34 mouse cellular contexts compared by ENCODE assay signal in genomic region chr1:86105054-86105453, GRCm38 (mm10). TPM values are rescaled to one million over a fixed set of nuclear protein-coding genes. Genes with fewer than 3 reads are reported as not detected.
"Had no signal": no experiment of that assay in that cellular context is flagged by ENCODE, and none has a peak within 500 bp of the region (broad histone marks: within the 10 kb centered on the region; RNA-seq: fewer than 3 reads in every experiment).

No protein-coding gene starts in this region.

- H3K9me3 ChIP-seq: embryonic facial prominence, embryonic 10.5 days; embryonic facial prominence, embryonic 12.5 days; embryonic facial prominence, embryonic 13.5 days; embryonic facial prominence, embryonic 15.5 days; forebrain, embryonic 10.5 days; forebrain, embryonic 12.5 days; forebrain, embryonic 13.5 days; forebrain, embryonic 15.5 days; heart, embryonic 10.5 days had no signal

- H3K9ac ChIP-seq: embryonic facial prominence, embryonic 12.5 days; embryonic facial prominence, embryonic 13.5 days; embryonic facial prominence, embryonic 15.5 days; forebrain, embryonic 12.5 days; forebrain, embryonic 13.5 days; forebrain, embryonic 15.5 days; forebrain, postnatal 0 days had no signal

- H3K27ac ChIP-seq: embryonic facial prominence, embryonic 10.5 days; embryonic facial prominence, embryonic 12.5 days; embryonic facial prominence, embryonic 13.5 days; embryonic facial prominence, embryonic 15.5 days; forebrain, embryonic 10.5 days; forebrain, embryonic 12.5 days; forebrain, embryonic 13.5 days; forebrain, embryonic 15.5 days; gastrocnemius, adult 2 months; heart, adult 2 months; heart, embryonic 10.5 days had no signal

- DNase-seq: cerebellum, adult 8-10 months; cerebellum, adult 9-10 months; cerebellum, adult 9-11 months; cerebellum, postnatal 10 days; cerebellum, postnatal 14 days; cerebellum, postnatal 25 days; cerebellum, postnatal 36 days; embryo, embryonic 11 days; forebrain, postnatal 0 days; gastrocnemius, adult 2 months; gastrocnemius, postnatal 10 days; gastrocnemius, postnatal 14 days; gastrocnemius, postnatal 36 days; heart, adult 11 months; heart, adult 18-20 months; heart, adult 2 months had no signal

- H3K4me2 ChIP-seq: embryonic facial prominence, embryonic 12.5 days; embryonic facial prominence, embryonic 13.5 days; embryonic facial prominence, embryonic 15.5 days; forebrain, embryonic 12.5 days; forebrain, embryonic 13.5 days; forebrain, embryonic 15.5 days had no signal

- H3K27me3 ChIP-seq: embryonic facial prominence, embryonic 12.5 days; embryonic facial prominence, embryonic 13.5 days; embryonic facial prominence, embryonic 15.5 days; forebrain, embryonic 12.5 days; forebrain, embryonic 13.5 days; forebrain, embryonic 15.5 days had no signal

- ATAC-seq: forebrain, embryonic 13.5 days; forebrain, embryonic 14.5 days; forebrain, embryonic 15.5 days; forebrain, embryonic 16.5 days; forebrain, postnatal 0 days had no signal

- H3K4me3 ChIP-seq: embryonic facial prominence, embryonic 10.5 days; embryonic facial prominence, embryonic 12.5 days; embryonic facial prominence, embryonic 13.5 days; embryonic facial prominence, embryonic 15.5 days; erythroblast, embryonic 14.5 days; forebrain, embryonic 10.5 days; forebrain, embryonic 12.5 days; forebrain, embryonic 13.5 days; forebrain, embryonic 15.5 days; gastrocnemius, adult 2 months; heart, adult 2 months; heart, embryonic 10.5 days had no signal

- H3K4me1 ChIP-seq: embryonic facial prominence, embryonic 10.5 days; embryonic facial prominence, embryonic 12.5 days; embryonic facial prominence, embryonic 13.5 days; embryonic facial prominence, embryonic 15.5 days; forebrain, embryonic 10.5 days; forebrain, embryonic 12.5 days; forebrain, embryonic 13.5 days; forebrain, embryonic 15.5 days; heart, embryonic 10.5 days had no signal

RNA-seq across cellular contexts. Expression of gene Htr2b, which starts 6.7 kb away (rescaled TPM):
- total RNA-seq: forebrain, postnatal 0 days; gastrocnemius, adult 18-20 months; gastrocnemius, adult 2 months; granulocyte monocyte progenitor cell, adult 5-6 weeks had no signal
- polyA plus RNA-seq: erythroblast, embryonic 14.5 days had no signal

RNA-seq across cellular contexts. Expression of gene Gm21972, which starts 28.4 kb away (rescaled TPM):
- total RNA-seq: gastrocnemius, adult 8-10 months had no signal
- polyA plus RNA-seq: embryonic facial prominence, embryonic 10.5 days; embryonic facial prominence, embryonic 13.5 days; embryonic facial prominence, embryonic 15.5 days; forebrain, embryonic 11.5 days; forebrain, embryonic 16.5 days; gonadal fat pad, adult 2 months; heart, adult 2 months had no signal

RNA-seq across cellular contexts. Expression of gene 2810459M11Rik, which starts 59.4 kb away (rescaled TPM):
- total RNA-seq: gastrocnemius, adult 18-20 months; gastrocnemius, adult 8-10 months; gastrocnemius, postnatal 36 days; granulocyte monocyte progenitor cell, adult 5-6 weeks; heart, adult 18-20 months; heart, adult 2 months; heart, adult 8-10 months had no signal
